Mouse (Mus musculus): Measurements from ENCODE around the gene Ptn.

Ptn gene

DNA sequence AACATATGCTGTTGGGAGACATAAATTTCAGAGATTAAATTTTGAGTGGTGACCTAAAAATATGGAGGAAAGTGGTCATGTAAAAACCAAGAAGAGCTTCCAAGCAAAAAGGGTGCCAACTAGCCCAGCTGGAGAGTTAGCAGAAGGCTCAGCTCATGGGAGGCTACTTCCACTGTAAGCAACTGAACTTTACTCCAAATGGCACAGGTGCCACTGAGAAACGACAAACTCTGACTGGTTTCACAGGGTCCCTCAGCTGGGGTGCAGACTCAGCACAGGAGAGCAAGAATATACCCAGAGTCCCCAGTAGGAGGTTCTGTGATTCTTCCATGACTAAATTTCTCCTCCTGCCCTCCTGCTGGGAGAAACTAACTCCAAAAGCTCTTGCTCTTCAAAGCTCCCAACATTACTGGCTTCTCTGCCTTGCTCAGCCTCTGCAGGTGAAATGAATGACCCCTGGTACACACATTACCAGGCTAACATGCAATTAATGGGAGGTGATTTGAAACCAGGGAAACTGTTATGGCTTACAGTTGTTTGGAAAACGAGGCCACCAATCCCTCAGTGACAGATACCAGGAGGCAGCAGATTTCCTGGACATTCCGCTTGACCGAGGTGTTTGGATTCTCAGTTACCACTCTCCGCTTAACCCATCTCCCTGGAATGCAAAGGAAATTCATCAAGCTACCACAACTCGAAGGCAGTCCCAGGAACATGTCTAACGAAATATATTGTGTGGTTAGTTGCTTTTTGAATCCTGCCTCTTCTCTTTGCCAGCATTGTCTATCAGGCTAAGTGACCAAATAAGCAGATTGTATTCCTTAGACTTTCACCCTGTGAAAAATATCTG, 2.9 kb upstream of the Ptn start:
- no peak for DNase-seq

GRCm38 (mm10) chr6:36810448-36810847, 428 bp upstream of the Ptn start:
- no peak for DNase-seq

GRCm38 (mm10) chr6:36809311-36809726, 701 bp downstream of the Ptn start:
- peak; percentile 18 for DNase-seq

DNA sequence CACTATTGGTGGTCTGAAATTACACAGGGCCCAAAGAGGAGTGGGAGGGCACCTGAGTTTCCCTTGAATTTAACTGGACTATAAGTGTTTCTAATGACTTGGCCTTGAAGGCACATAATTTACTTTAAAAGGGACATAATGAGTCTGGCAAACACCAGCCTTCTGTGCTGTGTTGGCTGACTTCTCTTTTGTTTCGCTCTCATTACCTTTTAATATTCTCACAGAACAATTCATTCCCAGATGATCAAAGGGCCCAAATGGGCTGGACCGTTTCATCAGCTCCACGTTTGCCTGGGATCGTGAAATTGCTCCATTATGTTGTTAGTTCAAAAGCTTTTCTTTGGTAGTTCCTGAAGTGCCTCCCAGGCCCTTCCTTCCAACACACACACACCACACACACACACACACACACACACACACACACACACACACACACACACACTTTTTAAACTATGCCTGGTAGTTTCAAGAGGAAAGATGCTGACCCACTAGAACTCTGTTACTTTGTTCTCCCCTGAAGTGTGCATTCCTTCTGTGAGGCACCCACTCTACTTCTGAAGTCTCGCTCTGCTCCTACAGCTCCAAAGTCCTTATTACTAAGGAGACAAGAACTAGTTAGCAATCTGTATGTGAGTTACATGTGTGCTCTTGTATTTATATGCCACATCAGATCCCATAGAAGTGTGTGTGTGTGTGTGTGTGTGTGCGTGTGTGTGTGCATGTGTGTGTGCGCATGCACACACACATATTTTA, 1.5 kb downstream of the Ptn start:
- DNase-seq, result no peak

DNA sequence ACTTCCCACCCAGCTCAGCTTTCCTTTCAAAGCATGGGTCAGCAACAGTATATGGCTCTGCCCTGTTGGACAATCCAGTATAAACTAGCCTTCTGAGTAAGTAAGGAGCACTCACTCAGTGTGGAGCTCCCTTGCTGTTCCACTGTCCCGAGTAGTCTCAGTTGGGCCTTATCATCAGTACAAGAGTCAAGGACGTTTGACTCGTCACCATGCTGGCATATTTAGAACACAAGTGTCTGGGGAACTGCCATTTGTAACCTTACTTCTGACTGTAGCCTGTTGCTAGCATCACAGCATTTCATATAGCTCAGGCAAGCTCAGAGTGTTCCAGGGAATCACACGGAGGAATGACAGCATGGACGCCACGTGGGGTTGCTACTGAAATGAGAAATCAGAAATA, 3.1 kb downstream of the Ptn start:
- no peak for DNase-seq

- no peak for DNase-seq
Measured at GRCm38 (mm10) chr6:36800309-36800946, 9.6 kb downstream of the Ptn start.

- no peak for DNase-seq
Measured at GRCm38 (mm10) chr6:36797066-36797655, 12.9 kb downstream of the Ptn start.

- no peak for DNase-seq
Measured at GRCm38 (mm10) chr6:36794535-36794934, 15.5 kb downstream of the Ptn start.

GRCm38 (mm10) chr6:36793775-36794174, 16.2 kb downstream of the Ptn start:
- no peak for DNase-seq

DNA sequence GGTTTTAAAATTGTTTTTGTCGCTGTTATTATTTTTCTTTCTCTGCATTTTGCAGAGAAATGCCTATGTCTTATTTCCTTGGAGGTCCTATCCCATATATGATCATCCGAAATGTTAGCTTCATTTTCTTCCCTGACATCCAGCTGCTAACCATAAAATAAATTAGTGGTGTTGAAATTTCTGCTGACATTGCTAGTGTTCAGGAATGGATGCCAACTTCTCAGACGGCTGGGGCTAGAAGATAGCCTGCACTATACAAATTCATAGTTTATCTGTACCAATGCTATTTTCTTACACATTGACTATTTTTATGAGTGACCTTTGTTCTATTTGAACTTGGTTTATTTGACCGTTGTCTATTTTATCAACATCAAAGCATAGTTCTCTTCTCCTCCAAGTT, 20.8 kb downstream of the Ptn start:
- no peak for DNase-seq

GRCm38 (mm10) chr6:36788576-36789191, 21.3 kb downstream of the Ptn start:
- no peak for DNase-seq

GRCm38 (mm10) chr6:36784682-36785208, 25.3 kb downstream of the Ptn start:
- DNase-seq, result no peak

DNA sequence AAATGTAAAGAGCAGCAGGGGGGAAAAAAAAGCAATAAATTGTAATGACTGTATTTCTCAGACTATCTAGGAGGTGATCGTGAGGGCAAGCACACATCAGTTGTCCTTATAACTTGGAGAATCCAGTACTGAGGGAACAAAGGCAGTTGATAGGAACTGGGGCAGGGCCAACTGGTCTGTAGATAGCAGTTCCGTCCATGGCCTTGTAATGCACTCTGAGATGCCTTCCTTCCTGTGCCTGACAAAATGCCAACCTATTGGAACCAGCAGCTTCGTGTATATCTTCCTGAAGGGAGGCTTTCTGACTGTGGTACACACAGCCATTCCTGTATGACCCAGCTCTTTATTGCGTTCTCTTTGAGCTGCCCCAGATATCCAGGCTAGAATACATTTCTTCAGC, 27.5 kb downstream of the Ptn start:
- DNase-seq, result no peak

GRCm38 (mm10) chr6:36777567-36778337, 32.3 kb downstream of the Ptn start:
- no peak for DNase-seq

GRCm38 (mm10) chr6:36777039-36777438, 33.0 kb downstream of the Ptn start:
- DNase-seq, result no peak

DNA sequence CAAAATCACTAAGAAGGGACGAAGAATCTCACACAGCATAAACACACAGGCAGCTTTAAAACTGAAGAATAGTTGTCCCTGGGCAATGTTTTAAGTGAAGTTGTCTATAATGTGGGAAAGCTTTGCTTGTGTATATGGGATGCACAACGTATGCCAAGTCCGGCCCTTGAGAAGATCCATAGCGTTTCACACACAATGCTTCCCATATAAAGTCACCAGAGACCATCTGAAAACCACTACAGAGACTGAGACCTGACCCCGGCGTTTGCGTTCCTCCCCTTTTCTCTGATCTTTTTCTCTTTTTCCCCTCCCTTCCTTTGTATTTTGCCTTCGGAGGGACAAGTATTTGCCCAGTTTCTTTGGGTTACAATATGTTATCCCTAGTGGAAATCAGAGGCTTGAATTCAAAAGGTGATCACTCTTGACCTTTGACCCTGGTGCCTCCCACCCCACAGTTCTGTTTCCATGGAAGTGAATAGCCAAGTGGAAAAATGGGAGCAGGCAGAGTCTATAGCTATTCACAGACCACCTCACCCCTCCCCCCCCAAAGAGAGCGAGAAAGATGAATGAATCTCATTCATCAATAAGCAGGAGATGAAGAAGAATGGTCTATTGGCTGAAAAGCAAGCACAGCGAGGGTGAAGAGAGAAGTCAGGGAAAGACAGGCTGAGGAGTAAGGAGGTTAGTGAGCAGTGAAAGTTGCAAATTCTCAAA, 34.2 kb downstream of the Ptn start:
- DNase-seq, result no peak

DNA sequence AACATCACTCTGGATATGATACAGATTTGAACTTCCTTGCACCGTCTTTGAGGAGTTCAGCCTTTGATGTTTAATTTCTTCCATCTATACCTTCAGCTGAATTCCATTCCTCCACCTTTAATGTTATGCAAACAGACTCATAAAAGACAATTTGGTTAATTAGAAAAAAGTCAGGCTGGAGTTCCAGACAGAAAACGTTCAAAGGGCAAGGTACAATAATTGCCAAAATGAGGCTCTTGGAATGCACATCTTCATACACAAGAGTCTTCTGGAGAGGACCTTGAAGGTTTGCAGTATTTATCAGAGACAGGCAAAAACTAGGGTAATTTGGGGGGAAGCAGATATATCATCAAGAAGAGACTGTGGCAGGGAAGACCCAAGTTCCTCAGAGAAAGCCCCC, 37.5 kb downstream of the Ptn start:
- DNase-seq, result no peak

GRCm38 (mm10) chr6:36769012-36769411, 41.0 kb downstream of the Ptn start:
- no peak for DNase-seq

GRCm38 (mm10) chr6:36766941-36767340, 43.1 kb downstream of the Ptn start:
- no peak for DNase-seq

- no peak for DNase-seq
Measured at GRCm38 (mm10) chr6:36755001-36755885, 54.8 kb downstream of the Ptn start.

Measured in kidney, adult 11 months (tissue).